Mouse (Mus musculus) brain, embryonic 14.5 days (tissue): ENCODE data around the gene En1.

ENCODE experiments used
- CTCF ChIP-seq: fragments of 200-500 bp; IDR thresholded peaks from 2 replicates; pipeline ENCODE4 v1.5.1; 2012; ENCODE audit warnings: inconsistent platforms, mild to moderate bottlenecking, moderate library complexity, borderline replicate concordance; ENCODE audit not compliant: insufficient read depth, insufficient read length; ENCODE audit errors: extremely low read depth
- POLR2A ChIP-seq: fragments of 200-500 bp; IDR thresholded peaks from 2 replicates; pipeline ENCODE4 v1.6.1; 2012; ENCODE audit warnings: mild to moderate bottlenecking, inconsistent platforms, borderline replicate concordance; ENCODE audit not compliant: poor library complexity, insufficient read depth, insufficient read length, severe bottlenecking; ENCODE audit errors: extremely low read depth

DNA sequence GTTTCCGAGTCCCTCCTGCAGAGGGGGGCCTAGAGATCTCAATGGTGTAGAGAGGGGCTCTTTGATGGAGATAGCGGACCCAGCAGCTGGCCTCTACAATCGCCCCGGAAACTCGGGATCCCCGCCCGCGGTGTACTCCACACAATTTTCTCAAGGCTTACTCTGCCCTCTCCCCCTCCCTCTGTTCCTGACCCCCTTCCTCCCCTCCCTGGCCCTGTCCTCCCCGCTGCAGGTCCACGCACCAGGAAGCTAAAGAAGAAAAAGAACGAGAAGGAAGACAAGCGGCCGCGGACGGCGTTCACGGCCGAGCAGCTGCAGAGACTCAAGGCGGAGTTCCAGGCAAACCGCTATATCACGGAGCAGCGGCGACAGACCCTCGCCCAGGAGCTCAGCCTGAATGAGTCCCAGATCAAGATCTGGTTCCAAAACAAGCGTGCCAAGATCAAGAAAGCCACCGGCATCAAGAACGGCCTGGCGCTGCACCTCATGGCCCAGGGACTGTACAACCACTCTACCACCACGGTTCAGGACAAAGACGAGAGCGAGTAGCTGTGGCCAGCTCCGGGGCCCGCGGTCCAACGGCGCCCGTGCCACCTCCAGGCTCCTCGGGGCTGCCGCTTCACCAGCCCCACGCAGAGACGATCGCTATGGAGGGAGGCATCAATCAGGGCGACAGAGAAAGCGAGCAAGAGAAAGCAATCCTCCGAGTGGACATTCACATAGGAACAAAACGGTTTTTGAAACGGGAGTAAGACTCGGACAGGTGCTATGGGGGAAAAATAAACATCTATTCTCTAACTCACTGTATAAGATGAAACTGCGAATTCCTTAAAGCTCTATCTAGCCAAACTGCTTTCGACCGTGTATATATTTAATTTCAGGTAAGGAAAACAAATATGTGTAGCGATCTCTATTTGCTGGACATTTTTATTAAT lies 4.7 kb downstream of the En1 start:
- no peak for TF ChIP-seq CTCF
- no peak for TF ChIP-seq POLR2A
